Mouse (Mus musculus) effector memory CD4-positive, alpha-beta T cell, adult 5 months (primary cell): ENCODE measurements around the gene Tex52. TPM values are rescaled to one million over a fixed set of nuclear protein-coding genes. Genes with fewer than 3 reads are reported as not detected.

Experiments used
- polyA plus RNA-seq: library from polyadenylated mRNA; unstranded; fragments of 100-300 nt; shearing (Covaris generic); gene quantifications from one replicate; pipeline ENCODE4 v1.2.1, GENCODE M21; 2017

Tex52 gene
- not detected for polyA plus RNA-seq

GRCm38 (mm10) chr6:128375192-128375591 is at the start of gene Tex52, which contains the start of gene Gm44596:
Tex52 (plus strand) TSS chr6:128375456.
Gm44596 (plus strand) TSS chr6:128375503.

GRCm38 (mm10) chr6:128355726-128356416 is 19.4 kb upstream of the Tex52 start, which contains the start of gene Tulp3:
Tulp3 (minus strand) TSS chr6:128355851.

GRCm38 (mm10) chr6:128362381-128363006 is 12.8 kb upstream of the Tex52 start, which contains the start of the genes Rhno1 and Foxm1:
Rhno1 (minus strand) TSS chr6:128362911.
Foxm1 (plus strand) TSS chr6:128362967.

GRCm38 (mm10) chr6:128398996-128399395 is 23.7 kb downstream of the Tex52 start, which contains the start of gene Nrip2:
Nrip2 (plus strand) TSS chr6:128399296.

GRCm38 (mm10) chr6:128424269-128425019 is 49.2 kb downstream of the Tex52 start, which contains the start of gene Itfg2:
Itfg2 (minus strand) TSS chr6:128424931.

Other genes with a start within 250 kb of the Tex52 start
- 0.16 TPM for gene Tspan9, start 231.9 kb upstream of the Tex52 start, polyA plus RNA-seq
- gene Tead4, start 74.6 kb upstream of the Tex52 start, polyA plus RNA-seq = not detected
- 1.3 TPM for gene Tulp3, start 19.6 kb upstream of the Tex52 start, polyA plus RNA-seq
- gene Rhno1, start 12.5 kb upstream of the Tex52 start, polyA plus RNA-seq = 48.0 TPM
- 2.2 TPM for gene Foxm1, start 12.5 kb upstream of the Tex52 start, polyA plus RNA-seq
- not detected for gene Gm44596, start within 50 bp of the Tex52 start, polyA plus RNA-seq
- gene Nrip2, start 23.8 kb downstream of the Tex52 start, polyA plus RNA-seq = 0.44 TPM
- 32.3 TPM for gene Itfg2, start 49.5 kb downstream of the Tex52 start, polyA plus RNA-seq
- gene Fkbp4, start 63.2 kb downstream of the Tex52 start, polyA plus RNA-seq = 130 TPM
- gene Pzp, start 151.3 kb downstream of the Tex52 start, polyA plus RNA-seq = not detected
- not detected for gene A2ml1, start 206.2 kb downstream of the Tex52 start, polyA plus RNA-seq
- not detected for gene Klrb1a, start 248.1 kb downstream of the Tex52 start, polyA plus RNA-seq